Mouse (Mus musculus) kidney, adult 8-10 months (tissue): ENCODE results near the gene Mllt11.

Experiments used
- DNase-seq, 2 experiments: peaks; one replicate each; pipeline ENCODE4 v3.0.0; 2022

The Mllt11 gene

GRCm38 (mm10) chr3:95169996-95170395, 62.0 kb downstream of the Mllt11 start:
- DNase-seq, result no peak
